ENCODE assay signal across 9 mouse cellular contexts in genomic region chr2:157203026-157203425, GRCm38 (mm10). TPM values are rescaled to one million over a fixed set of nuclear protein-coding genes. Genes with fewer than 3 reads are reported as not detected.
DNase-seq lines count a peak whose midpoint lies in the region; ATAC-seq and TF ChIP-seq lines count a peak whose summit lies in the region.
"Had no signal": no experiment of that assay in that cellular context is flagged by ENCODE, and none has a peak within 500 bp of the region (broad histone marks: within the 10 kb centered on the region; RNA-seq: fewer than 3 reads in every experiment).

No protein-coding gene starts in this region.

- peaks cover 19% of the 10 kb centered on the region for H3K36me3 ChIP-seq in heart, embryonic 12.5 days
- peaks cover 11% of the 10 kb centered on the region for H3K36me3 ChIP-seq in embryonic facial prominence, embryonic 14.5 days (ENCODE audit: control insufficient read depth, insufficient read depth, low read length)
- peaks cover 10% of the 10 kb centered on the region; the same call in 1 of the 2 replicates for H3K36me3 ChIP-seq in intestine, embryonic 16.5 days (ENCODE audit: control insufficient read depth, insufficient read depth, low read length)
- H3K36me3 ChIP-seq in midbrain, embryonic 16.5 days (ENCODE audit: control insufficient read depth, insufficient read depth, low read length): peaks cover 6% of the 10 kb centered on the region; the same call in 1 of the 2 replicates

- H3K4me2 ChIP-seq in heart, embryonic 12.5 days: peak overlapping the region; percentile 92
- peak overlapping the region; percentile 66 for H3K4me2 ChIP-seq in embryonic facial prominence, embryonic 14.5 days (ENCODE audit: low read depth, low read length)
- H3K4me2 ChIP-seq in intestine, embryonic 16.5 days (ENCODE audit: low read depth, low read length): peak overlapping the region; percentile 56; the same call in 1 of the 2 replicates
- H3K4me2 ChIP-seq in midbrain, embryonic 16.5 days (ENCODE audit: low read length): peak overlapping the region; percentile 60

- no peaks in the 10 kb centered on the region for H3K27me3 ChIP-seq in heart, embryonic 12.5 days (replicated peaks)
- no peaks in the 10 kb centered on the region for H3K27me3 ChIP-seq in embryonic facial prominence, embryonic 14.5 days (replicated peaks; ENCODE audit: control insufficient read depth, insufficient read depth, low read length)
- no peaks in the 10 kb centered on the region for H3K27me3 ChIP-seq in intestine, embryonic 16.5 days (replicated peaks; ENCODE audit: control insufficient read depth, insufficient read depth, low read length)
- no peaks in the 10 kb centered on the region for H3K27me3 ChIP-seq in midbrain, embryonic 16.5 days (ENCODE audit: control insufficient read depth, insufficient read depth, low read depth, low read length)
- no peaks in the 10 kb centered on the region for H3K27me3 ChIP-seq in cerebellum, adult 2 months (ENCODE audit: control insufficient read depth, insufficient read depth, low read length)

- H3K27ac ChIP-seq in heart, embryonic 12.5 days (ENCODE audit: poor library complexity, severe bottlenecking): no peak overlapping the region
- H3K27ac ChIP-seq in embryonic facial prominence, embryonic 14.5 days (replicated peaks; ENCODE audit: low read depth, low read length): no peak overlapping the region
- H3K27ac ChIP-seq in intestine, embryonic 16.5 days (ENCODE audit: low read length): no peak overlapping the region
- no peak overlapping the region for H3K27ac ChIP-seq in midbrain, embryonic 16.5 days (ENCODE audit: low read length)
- no peak overlapping the region for H3K27ac ChIP-seq in cerebellum, adult 2 months (ENCODE audit: insufficient read depth, low read length)

- TF ChIP-seq CTCF in cerebellum, adult 2 months (IDR thresholded peaks at IDR 0.05; ENCODE audit: borderline replicate concordance, insufficient read depth, low read depth, low read length): no peak

- H3K9ac ChIP-seq in heart, embryonic 12.5 days: no peak overlapping the region
- 0 out of 2 replicates have a peak overlapping the region, but pooled peaks have one; percentile 93 for H3K9ac ChIP-seq in embryonic facial prominence, embryonic 14.5 days (ENCODE audit: low read depth, low read length)
- H3K9ac ChIP-seq in intestine, embryonic 16.5 days (ENCODE audit: low read depth, low read length): no peak overlapping the region
- no peak overlapping the region for H3K9ac ChIP-seq in midbrain, embryonic 16.5 days (ENCODE audit: low read depth, low read length)

- 0 out of 2 replicates have a peak, but pooled peaks cover 6% of the 10 kb centered on the region for H3K4me1 ChIP-seq in heart, embryonic 12.5 days (replicated peaks)
- H3K4me1 ChIP-seq in embryonic facial prominence, embryonic 14.5 days (ENCODE audit: control insufficient read depth, insufficient read depth, low read length): no peaks in the 10 kb centered on the region; the same call in 1 of the 2 replicates
- peaks cover 5% of the 10 kb centered on the region for H3K4me1 ChIP-seq in intestine, embryonic 16.5 days (ENCODE audit: control insufficient read depth, insufficient read depth, low read length)
- peaks cover 6% of the 10 kb centered on the region; the same call in 1 of the 2 replicates for H3K4me1 ChIP-seq in midbrain, embryonic 16.5 days (ENCODE audit: control insufficient read depth, insufficient read depth, low read length)
- H3K4me1 ChIP-seq in cerebellum, adult 2 months (ENCODE audit: control insufficient read depth, insufficient read depth, low read length): no peaks in the 10 kb centered on the region

- no peaks in the 10 kb centered on the region for H3K9me3 ChIP-seq in heart, embryonic 12.5 days (replicated peaks)
- peaks cover 4% of the 10 kb centered on the region; the same call in 1 of the 2 replicates for H3K9me3 ChIP-seq in embryonic facial prominence, embryonic 14.5 days (ENCODE audit: control insufficient read depth, low read length)
- H3K9me3 ChIP-seq in intestine, embryonic 16.5 days (ENCODE audit: control insufficient read depth, low read length): no peaks in the 10 kb centered on the region
- H3K9me3 ChIP-seq in midbrain, embryonic 16.5 days (replicated peaks; ENCODE audit: control insufficient read depth, low read length, poor library complexity, severe bottlenecking): no peaks in the 10 kb centered on the region

- no peak for TF ChIP-seq POLR2A in cerebellum, adult 2 months (IDR thresholded peaks at IDR 0.05; ENCODE audit: borderline replicate concordance, insufficient read depth, low read length)

- no peak for DNase-seq in heart, adult 18-20 months
- DNase-seq in embryonic facial prominence, embryonic 14.5 days (ENCODE audit: low spot score): peak; percentile 31
- DNase-seq in embryo, embryonic 10 days (ENCODE audit: low spot score): no peak
- DNase-seq in urinary bladder, adult 2 months (ENCODE audit: low spot score): no peak
- no peak for DNase-seq in cerebellum, adult 2 months
- DNase-seq: heart, postnatal 36 days had no signal

- no peak for ATAC-seq in heart, embryonic 12.5 days (ENCODE audit: insufficient number of reproducible peaks, low FRiP score)
- ATAC-seq in embryonic facial prominence, embryonic 14.5 days (ENCODE audit: low read depth): no peak
- ATAC-seq in intestine, embryonic 16.5 days: no peak
- ATAC-seq in midbrain, embryonic 16.5 days: no peak

- peak overlapping the region; percentile 74; the same call in 1 of the 2 replicates for H3K4me3 ChIP-seq in heart, embryonic 12.5 days
- H3K4me3 ChIP-seq in embryonic facial prominence, embryonic 14.5 days (ENCODE audit: low read depth, low read length): 0 out of 2 replicates have a peak overlapping the region, but pooled peaks have one; percentile 75
- H3K4me3 ChIP-seq in intestine, embryonic 16.5 days (ENCODE audit: low read length): peak overlapping the region; percentile 87; the same call in 1 of the 2 replicates
- H3K4me3 ChIP-seq in midbrain, embryonic 16.5 days (ENCODE audit: low read depth, low read length): peak overlapping the region; percentile 69; the same call in 1 of the 2 replicates
- H3K4me3 ChIP-seq in cerebellum, adult 2 months (replicated peaks; ENCODE audit: insufficient read depth, low read depth, low read length): no peak overlapping the region

RNA-seq across cellular contexts. Expression of gene Rbl1, which starts 1.3 kb away (rescaled TPM):
- polyA plus RNA-seq in heart, embryonic 12.5 days (2016; fragmentation: Nextera tagmentation; extraction: Ambion mirVana): 20.7 and 21.4 TPM in 2 replicates
- 1 to 10 TPM; 1.6 to 1.7 TPM for total RNA-seq in heart, adult 18-20 months (2021)
- polyA plus RNA-seq in embryonic facial prominence, embryonic 14.5 days (2014; fragmentation: Nextera tagmentation; extraction: Ambion mirVana): 16.1 and 17.7 TPM in 2 replicates
- polyA plus RNA-seq in intestine, embryonic 16.5 days (2015; fragmentation: Nextera tagmentation; extraction: Ambion mirVana): 12.8 and 15.4 TPM in 2 replicates
- polyA plus RNA-seq in midbrain, embryonic 16.5 days (2015; fragmentation: Nextera tagmentation; extraction: Ambion mirVana): 4.2 and 5.3 TPM in 2 replicates
- 6.3 and 7.0 TPM in 2 replicates for polyA plus RNA-seq in urinary bladder, adult 2 months (2012; rRNA removed)
- 2.8 and 3.1 TPM in 2 replicates for polyA plus RNA-seq in cerebellum, adult 2 months (2012; rRNA removed)
